Mouse (Mus musculus): Measurements from ENCODE around the gene G6pc3. TPM values are rescaled to one million over a fixed set of nuclear protein-coding genes. Genes with fewer than 3 reads are reported as not detected.

G6pc3 gene
- polyA plus RNA-seq, 1 experiment from 2014 or later, result 37.4 TPM

DNA sequence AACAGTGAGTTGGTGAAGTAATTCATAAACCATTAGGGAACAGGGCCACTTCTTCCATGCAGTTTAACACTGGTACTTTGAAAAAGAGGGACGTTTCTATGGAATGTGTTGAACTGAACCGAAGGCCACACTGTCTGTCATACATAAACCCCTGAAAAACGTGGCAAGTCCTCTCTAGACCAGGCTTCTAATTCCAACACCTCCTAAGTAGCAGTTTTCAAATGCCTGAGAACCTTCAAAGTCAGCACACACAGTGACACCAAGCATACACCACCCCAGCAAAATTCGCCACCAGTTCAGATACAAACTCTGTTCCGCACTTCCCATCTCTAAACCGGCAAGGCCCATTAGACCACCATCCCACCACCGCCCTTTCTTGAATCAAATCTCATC, 5.2 kb upstream of the G6pc3 start:
- Histone ChIP-seq H3K27me3 (replicated peaks; ENCODE audit: control insufficient read depth, insufficient read depth, low read length) (no peaks in the 10 kb centered on the region), H3K9ac (ENCODE audit: low read length) (peak overlapping the region; percentile 91), H3K9me3 (ENCODE audit: control insufficient read depth, low read length) (no peaks in the 10 kb centered on the region), H3K4me1 (replicated peaks; ENCODE audit: control insufficient read depth, insufficient read depth, low read length) (peaks cover 17% of the 10 kb centered on the region), H3K4me3 (ENCODE audit: low read depth, low read length) (peak overlapping the region; percentile 96), H3K27ac (ENCODE audit: low read depth) (peak overlapping the region; percentile 93), H3K36me3 (ENCODE audit: control insufficient read depth, insufficient read depth, low read length) (peaks cover 30% of the 10 kb centered on the region), H3K4me2 (ENCODE audit: low read length) (peak overlapping the region; percentile 81)
- no peak for ATAC-seq (replicated peaks; ENCODE audit: low FRiP score, low TSS enrichment, low read depth)
- no peak for DNase-seq (ENCODE audit: low spot score)
- WGBS, result 3% methylated on average over 7 of the region's 7 CpGs

DNA sequence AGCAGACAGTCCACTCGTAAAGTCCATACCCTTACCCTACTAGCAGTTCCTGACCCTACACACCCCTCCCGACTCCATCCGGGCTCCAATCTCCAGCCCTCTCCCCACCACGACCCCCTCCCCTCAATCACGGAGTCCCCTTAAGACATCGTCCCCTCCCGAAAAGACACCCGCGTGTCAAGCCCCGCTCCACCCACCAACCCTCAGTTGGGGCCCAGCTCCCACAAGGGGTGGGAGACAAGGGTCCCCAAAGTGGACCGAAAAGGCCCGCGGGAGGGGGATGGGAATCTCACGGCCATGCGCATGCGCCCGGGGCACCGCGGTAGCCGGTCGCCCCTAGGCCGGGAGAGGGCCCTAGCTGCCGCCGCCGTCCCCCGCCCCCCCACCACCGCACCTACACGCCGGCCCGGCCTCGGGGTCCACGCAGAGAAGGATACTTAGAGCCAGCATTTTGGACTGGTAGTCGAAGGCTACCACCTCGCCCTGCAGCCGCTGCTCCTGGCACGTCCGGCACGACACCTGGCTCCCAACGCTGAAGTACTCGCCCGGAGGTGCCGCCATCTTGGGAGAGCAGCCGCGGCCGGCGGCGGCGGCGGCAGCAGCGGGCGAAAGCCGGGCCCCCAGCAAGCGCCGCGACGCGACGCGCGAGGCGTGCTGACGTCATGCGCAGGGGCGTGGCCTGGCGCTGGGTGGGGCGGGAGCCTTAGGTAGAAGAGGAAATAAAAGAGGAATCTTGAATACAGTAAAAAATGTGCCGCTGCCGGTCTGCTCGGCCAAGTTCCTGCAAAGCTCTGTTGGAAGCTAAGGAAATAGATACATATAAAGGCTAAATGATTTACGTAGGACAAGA, 4.5 kb upstream of the G6pc3 start, which contains the start of gene Lsm12:
Gene Lsm12 (minus strand): TSS at position 651 of the 850 bp plus-strand sequence.
- Histone ChIP-seq H3K27ac (ENCODE audit: low read depth) (peak within 1 kb of the TSS; percentile 93), H3K36me3 (ENCODE audit: control insufficient read depth, insufficient read depth, low read length) (peaks cover 25% of the 10 kb centered on the region), H3K4me2 (ENCODE audit: low read length) (peak within 1 kb of the TSS; percentile 81), H3K9ac (ENCODE audit: low read length) (peak within 1 kb of the TSS; percentile 91), H3K4me1 (replicated peaks; ENCODE audit: control insufficient read depth, insufficient read depth, low read length) (peaks cover 17% of the 10 kb centered on the region), H3K4me3 (ENCODE audit: low read depth, low read length) (peak within 1 kb of the TSS; percentile 96), H3K27me3 (replicated peaks; ENCODE audit: control insufficient read depth, insufficient read depth, low read length) (no peaks in the 10 kb centered on the region), H3K9me3 (ENCODE audit: control insufficient read depth, low read length) (no peaks in the 10 kb centered on the region)
- DNase-seq (ENCODE audit: low spot score), result peak; percentile 98
- under 1% methylated on average over 65 of the region's 70 CpGs for WGBS
- ATAC-seq (replicated peaks; ENCODE audit: low FRiP score, low TSS enrichment, low read depth), result peak; percentile 82

DNA sequence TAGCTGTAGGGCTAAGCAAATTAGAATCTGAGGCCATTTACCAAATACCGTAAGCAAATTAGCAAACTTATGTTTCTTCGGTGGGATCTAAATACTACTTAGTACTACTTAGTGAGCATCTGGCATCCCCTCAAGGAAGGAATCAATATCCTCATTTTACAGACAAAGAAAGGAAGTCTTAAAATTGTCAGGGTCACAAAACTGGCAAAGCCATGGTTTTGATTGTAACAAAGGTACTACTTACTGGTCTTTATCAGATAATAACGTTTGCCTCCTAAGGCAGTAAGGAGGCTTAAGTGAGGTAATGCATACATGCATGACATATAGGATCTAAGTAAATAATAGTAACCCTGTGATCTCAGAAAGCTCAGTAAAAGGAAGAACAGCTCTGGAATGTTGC, 3.7 kb upstream of the G6pc3 start:
- H3K27ac ChIP-seq (ENCODE audit: low read depth), result peak overlapping the region; percentile 93
- ATAC-seq (replicated peaks; ENCODE audit: low FRiP score, low TSS enrichment, low read depth) (no peak), DNase-seq (ENCODE audit: low spot score) (no peak)
- H3K4me1 ChIP-seq (replicated peaks; ENCODE audit: control insufficient read depth, insufficient read depth, low read length), result peaks cover 23% of the 10 kb centered on the region
- WGBS, result 45% methylated on average over 3 of the region's 3 CpGs
- H3K4me2 ChIP-seq (ENCODE audit: low read length), result peak overlapping the region; percentile 81
- no peaks in the 10 kb centered on the region for H3K27me3 ChIP-seq (replicated peaks; ENCODE audit: control insufficient read depth, insufficient read depth, low read length)
- H3K9ac ChIP-seq (ENCODE audit: low read length), result no peak overlapping the region
- no peaks in the 10 kb centered on the region for H3K9me3 ChIP-seq (ENCODE audit: control insufficient read depth, low read length)
- peak overlapping the region; percentile 96 for H3K4me3 ChIP-seq (ENCODE audit: low read depth, low read length)
- H3K36me3 ChIP-seq (ENCODE audit: control insufficient read depth, insufficient read depth, low read length), result peaks cover 21% of the 10 kb centered on the region

DNA sequence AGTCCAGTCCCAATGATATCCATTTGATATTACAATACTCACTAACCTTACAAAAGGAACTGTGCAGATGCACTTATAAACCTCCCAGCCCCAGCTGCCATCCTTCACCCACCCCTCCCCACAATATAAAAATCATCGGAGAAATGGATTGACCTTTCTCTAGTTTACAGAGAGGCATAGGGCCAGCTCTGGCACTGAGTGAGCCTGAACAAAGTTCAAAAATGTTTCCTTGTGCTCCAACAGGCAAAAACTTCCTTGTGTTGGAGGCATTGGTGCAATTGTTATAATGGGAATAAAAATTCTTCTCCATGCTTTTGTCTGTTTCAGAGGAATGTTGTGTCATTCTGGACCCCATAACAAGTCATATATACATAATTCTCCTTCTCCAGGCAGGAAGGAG, 3.2 kb upstream of the G6pc3 start:
- Histone ChIP-seq H3K27ac (ENCODE audit: low read depth) (no peak overlapping the region), H3K27me3 (replicated peaks; ENCODE audit: control insufficient read depth, insufficient read depth, low read length) (no peaks in the 10 kb centered on the region), H3K36me3 (ENCODE audit: control insufficient read depth, insufficient read depth, low read length) (peaks cover 16% of the 10 kb centered on the region), H3K4me2 (ENCODE audit: low read length) (no peak overlapping the region), H3K4me1 (replicated peaks; ENCODE audit: control insufficient read depth, insufficient read depth, low read length) (peaks cover 28% of the 10 kb centered on the region), H3K9me3 (ENCODE audit: control insufficient read depth, low read length) (no peaks in the 10 kb centered on the region), H3K9ac (ENCODE audit: low read length) (no peak overlapping the region), H3K4me3 (ENCODE audit: low read depth, low read length) (no peak overlapping the region)
- DNase-seq (ENCODE audit: low spot score) (no peak), ATAC-seq (replicated peaks; ENCODE audit: low FRiP score, low TSS enrichment, low read depth) (no peak)
- WGBS, result 63% methylated on average over 1 of the region's 1 CpGs

DNA sequence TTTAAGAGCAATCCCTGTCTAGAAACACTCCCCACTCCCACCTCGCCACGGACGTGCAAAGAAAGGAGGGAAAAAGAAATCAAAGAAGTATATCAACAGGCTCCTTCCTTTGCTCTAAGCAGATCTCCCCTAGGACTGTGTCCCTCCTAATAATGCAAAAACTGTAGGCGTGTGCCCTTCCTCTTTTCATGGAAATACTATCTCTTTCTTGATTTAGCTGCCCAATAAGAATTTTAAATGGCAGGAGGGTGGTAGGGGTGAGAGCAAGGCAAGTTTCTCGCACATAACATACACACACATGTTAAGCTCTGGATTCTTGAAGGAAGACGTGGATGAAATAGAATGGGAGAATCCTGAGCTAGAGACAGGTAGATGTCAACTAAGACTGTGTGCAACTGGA, 440 bp upstream of the G6pc3 start:
- peaks cover 21% of the 10 kb centered on the region for H3K4me1 ChIP-seq (replicated peaks; ENCODE audit: control insufficient read depth, insufficient read depth, low read length)
- H3K27ac ChIP-seq (ENCODE audit: low read depth), result peak overlapping the region; percentile 51
- DNase-seq (ENCODE audit: low spot score) (no peak), ATAC-seq (replicated peaks; ENCODE audit: low FRiP score, low TSS enrichment, low read depth) (no peak)
- peak overlapping the region; percentile 93 for H3K4me2 ChIP-seq (ENCODE audit: low read length)
- H3K4me3 ChIP-seq (ENCODE audit: low read depth, low read length), result peak overlapping the region; percentile 59; the same call in 1 of the 2 replicates
- H3K9ac ChIP-seq (ENCODE audit: low read length), result peak overlapping the region; percentile 64
- H3K36me3 ChIP-seq (ENCODE audit: control insufficient read depth, insufficient read depth, low read length), result peaks cover 15% of the 10 kb centered on the region; the same call in 1 of the 2 replicates
- H3K27me3 ChIP-seq (replicated peaks; ENCODE audit: control insufficient read depth, insufficient read depth, low read length), result no peaks in the 10 kb centered on the region
- H3K9me3 ChIP-seq (ENCODE audit: control insufficient read depth, low read length), result no peaks in the 10 kb centered on the region
- WGBS, result 72% methylated on average over 6 of the region's 6 CpGs

DNA sequence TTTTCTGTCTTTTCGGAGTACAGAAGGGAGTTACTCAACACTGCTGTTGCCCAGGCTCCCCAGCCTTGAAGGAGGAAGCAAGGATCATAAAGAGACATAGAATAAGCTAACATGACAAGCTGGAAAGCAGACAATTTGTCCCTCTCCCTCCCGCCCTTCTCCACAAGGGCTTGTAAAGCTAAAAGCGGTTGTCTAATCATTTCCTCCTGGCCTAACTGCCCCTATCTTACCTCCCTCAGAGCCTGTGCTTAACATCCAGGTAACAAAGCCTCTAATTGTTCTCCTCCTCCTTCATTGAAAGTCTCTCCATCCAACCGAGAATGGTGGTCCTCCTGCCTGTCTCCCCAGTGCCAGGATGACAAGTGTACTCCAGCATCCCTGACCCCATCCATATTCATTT, 1.4 kb downstream of the G6pc3 start:
- WGBS, result 42% methylated on average over 4 of the region's 4 CpGs
- H3K27ac ChIP-seq (ENCODE audit: low read depth), result no peak overlapping the region

DNA sequence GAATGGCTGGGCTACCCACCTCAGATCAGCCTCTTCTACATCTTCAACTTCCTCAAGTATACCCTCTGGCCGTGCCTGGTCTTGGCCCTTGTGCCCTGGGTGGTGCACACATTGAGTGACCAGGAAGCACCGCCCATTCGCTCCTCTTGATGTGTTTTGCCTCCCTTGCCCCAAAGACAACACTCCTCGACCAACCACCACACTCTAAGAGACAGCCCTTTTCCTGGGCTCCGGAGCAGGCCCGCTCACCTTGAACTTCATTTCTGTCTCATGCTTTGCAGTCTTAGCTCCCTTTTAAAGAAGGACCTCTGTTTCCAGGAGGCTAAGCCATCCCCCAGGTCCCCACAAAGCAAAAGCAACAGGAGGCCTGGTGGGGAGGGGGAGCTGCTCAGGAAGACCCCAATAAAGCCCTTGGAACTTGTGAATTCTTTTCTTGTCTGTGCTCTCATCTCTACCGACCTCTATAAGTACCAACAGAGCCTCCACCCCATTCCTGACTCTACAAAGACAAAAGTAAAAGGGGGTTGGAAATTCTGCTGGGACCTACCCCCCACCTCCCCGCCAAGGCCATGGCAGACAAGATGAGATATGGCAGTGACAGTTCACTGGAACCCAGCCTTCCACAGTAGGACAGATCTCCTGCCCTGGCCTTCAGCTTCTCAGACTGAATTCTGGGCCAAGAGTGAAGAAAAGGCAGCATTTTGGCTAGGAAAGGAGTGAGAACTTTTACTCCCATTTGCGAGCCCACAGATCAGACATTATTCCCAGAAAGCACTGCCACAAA, 4.4 kb downstream of the G6pc3 start:
- Histone ChIP-seq H3K9me3 (ENCODE audit: control insufficient read depth, low read length) (no peaks in the 10 kb centered on the region), H3K9ac (ENCODE audit: low read length) (no peak overlapping the region), H3K27ac (ENCODE audit: low read depth) (no peak overlapping the region), H3K4me3 (ENCODE audit: low read depth, low read length) (no peak overlapping the region), H3K36me3 (ENCODE audit: control insufficient read depth, insufficient read depth, low read length) (peaks cover 64% of the 10 kb centered on the region), H3K4me2 (ENCODE audit: low read length) (no peak overlapping the region), H3K27me3 (replicated peaks; ENCODE audit: control insufficient read depth, insufficient read depth, low read length) (no peaks in the 10 kb centered on the region), H3K4me1 (replicated peaks; ENCODE audit: control insufficient read depth, insufficient read depth, low read length) (peaks cover 17% of the 10 kb centered on the region)
- DNase-seq (ENCODE audit: low spot score) (no peak), ATAC-seq (replicated peaks; ENCODE audit: low FRiP score, low TSS enrichment, low read depth) (no peak)
- 82% methylated on average over 9 of the region's 9 CpGs for WGBS

More for the DNA sequence above, 1.4 kb downstream of the G6pc3 start:
- ATAC-seq (replicated peaks; ENCODE audit: low FRiP score, low TSS enrichment, low read depth) (no peak), DNase-seq (ENCODE audit: low spot score) (no peak)
- H3K4me2 ChIP-seq (ENCODE audit: low read length), result peak overlapping the region; percentile 93
- peak overlapping the region; percentile 7; the same call in 1 of the 2 replicates for H3K9ac ChIP-seq (ENCODE audit: low read length)
- H3K36me3 ChIP-seq (ENCODE audit: control insufficient read depth, insufficient read depth, low read length), result peaks cover 34% of the 10 kb centered on the region
- H3K27me3 ChIP-seq (replicated peaks; ENCODE audit: control insufficient read depth, insufficient read depth, low read length), result no peaks in the 10 kb centered on the region
- H3K9me3 ChIP-seq (ENCODE audit: control insufficient read depth, low read length), result no peaks in the 10 kb centered on the region
- 0 out of 2 replicates have a peak overlapping the region, but pooled peaks have one; percentile 59 for H3K4me3 ChIP-seq (ENCODE audit: low read depth, low read length)
- peaks cover 17% of the 10 kb centered on the region for H3K4me1 ChIP-seq (replicated peaks; ENCODE audit: control insufficient read depth, insufficient read depth, low read length)

DNA sequence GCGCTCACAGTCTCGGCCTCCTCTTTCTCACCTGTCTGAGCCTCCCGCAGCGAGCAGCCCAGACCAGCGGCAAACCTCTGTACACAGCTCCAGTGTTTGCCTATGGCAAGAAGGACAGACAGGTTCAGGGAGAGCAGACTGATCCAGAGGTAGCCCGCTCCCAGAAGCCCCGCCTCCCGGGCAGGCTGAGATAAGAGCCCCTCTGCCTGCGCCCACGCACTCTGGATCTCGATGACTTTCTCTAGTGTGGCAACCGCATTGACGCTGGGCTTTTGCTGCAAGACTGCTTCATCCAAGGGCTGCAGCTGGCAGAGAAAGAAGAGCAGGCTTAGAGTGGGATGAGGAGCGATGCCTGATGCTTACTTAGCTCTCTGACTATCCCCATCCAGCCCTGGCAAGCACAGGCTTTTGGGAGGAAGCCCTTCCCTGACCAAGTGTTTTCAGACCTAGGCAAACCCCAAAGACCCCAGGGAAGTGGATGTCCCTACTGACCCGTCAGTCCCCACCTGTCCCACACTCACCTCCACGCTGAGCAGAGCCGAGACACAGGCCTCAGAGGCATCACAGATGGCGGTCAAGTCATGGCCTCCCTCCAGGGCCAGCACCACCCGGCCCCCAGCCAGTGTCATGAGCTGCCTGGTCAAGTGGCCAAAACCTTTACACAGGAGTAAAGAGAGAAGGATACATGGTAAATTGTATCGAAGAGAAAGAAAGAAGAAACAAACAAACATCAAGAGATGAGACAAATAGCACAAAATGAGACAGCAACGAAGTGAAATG, 6.8 kb downstream of the G6pc3 start:
- no peak overlapping the region for H3K27ac ChIP-seq (ENCODE audit: low read depth)
- H3K4me1 ChIP-seq (replicated peaks; ENCODE audit: control insufficient read depth, insufficient read depth, low read length), result peaks cover 2% of the 10 kb centered on the region; the same call in 1 of the 2 replicates
- H3K9ac ChIP-seq (ENCODE audit: low read length), result no peak overlapping the region
- H3K36me3 ChIP-seq (ENCODE audit: control insufficient read depth, insufficient read depth, low read length), result peaks cover 87% of the 10 kb centered on the region
- DNase-seq (ENCODE audit: low spot score) (no peak), ATAC-seq (replicated peaks; ENCODE audit: low FRiP score, low TSS enrichment, low read depth) (no peak)
- no peaks in the 10 kb centered on the region for H3K27me3 ChIP-seq (replicated peaks; ENCODE audit: control insufficient read depth, insufficient read depth, low read length)
- WGBS, result 75% methylated on average over 21 of the region's 21 CpGs
- no peak overlapping the region for H3K4me3 ChIP-seq (ENCODE audit: low read depth, low read length)
- no peaks in the 10 kb centered on the region for H3K9me3 ChIP-seq (ENCODE audit: control insufficient read depth, low read length)
- H3K4me2 ChIP-seq (ENCODE audit: low read length), result no peak overlapping the region
